Mouse (Mus musculus): ENCODE measurements around the gene Wt1. TPM values are rescaled to one million over a fixed set of nuclear protein-coding genes. Genes with fewer than 3 reads are reported as not detected.

The Wt1 gene
- polyA plus RNA-seq, 1 experiment from 2014 or later, result 2.6 TPM

DNA sequence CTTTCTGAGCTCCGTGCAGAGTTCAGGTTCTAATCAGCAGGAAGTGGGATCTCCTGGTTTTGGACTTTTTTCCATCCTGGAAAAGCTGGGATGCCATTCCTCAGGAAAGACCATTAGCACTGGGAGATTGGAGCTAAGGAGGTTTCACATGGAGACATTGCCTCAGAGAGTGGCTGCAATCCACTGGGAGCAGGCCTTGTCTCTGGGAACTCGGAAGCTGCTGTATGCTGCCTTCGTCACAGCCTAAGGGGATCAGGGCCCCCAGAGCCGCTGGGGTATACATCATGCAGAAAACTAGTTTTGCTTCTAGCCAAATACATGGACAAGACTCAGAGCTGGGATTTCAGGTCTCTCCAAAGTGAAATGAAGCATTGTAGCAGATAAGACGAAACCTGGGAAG, 60.3 kb downstream of the Wt1 start:
- no peaks in the 10 kb centered on the region for H3K4me1 ChIP-seq
- no peaks in the 10 kb centered on the region for H3K27me3 ChIP-seq (replicated peaks)
- H3K9me3 ChIP-seq (replicated peaks), result no peaks in the 10 kb centered on the region
- H3K36me3 ChIP-seq, result no peaks in the 10 kb centered on the region
- H3K9ac ChIP-seq (replicated peaks), result no peak overlapping the region
- 80% methylated on average over 5 of the region's 5 CpGs for WGBS
- no peak overlapping the region for H3K27ac ChIP-seq (replicated peaks)
- H3K4me3 ChIP-seq (replicated peaks), result no peak overlapping the region
- ATAC-seq (ENCODE audit: low FRiP score), result no peak
- no peak overlapping the region for H3K4me2 ChIP-seq

- Histone ChIP-seq H3K4me2 (no peak overlapping the region), H3K27me3 (replicated peaks) (no peaks in the 10 kb centered on the region), H3K9ac (replicated peaks) (no peak overlapping the region), H3K36me3 (no peaks in the 10 kb centered on the region), H3K4me1 (no peaks in the 10 kb centered on the region), H3K4me3 (replicated peaks) (no peak overlapping the region), H3K27ac (replicated peaks) (no peak overlapping the region), H3K9me3 (replicated peaks) (no peaks in the 10 kb centered on the region)
- no peak for ATAC-seq (ENCODE audit: low FRiP score)
- WGBS, result 77% methylated on average over 10 of the region's 10 CpGs
Observed at GRCm38 (mm10) chr2:105188182-105188581, 61.9 kb downstream of the Wt1 start.

- Histone ChIP-seq H3K4me2 (no peak overlapping the region), H3K36me3 (no peaks in the 10 kb centered on the region), H3K9me3 (replicated peaks) (no peaks in the 10 kb centered on the region), H3K27ac (replicated peaks) (no peak overlapping the region), H3K27me3 (replicated peaks) (no peaks in the 10 kb centered on the region), H3K4me1 (no peaks in the 10 kb centered on the region), H3K9ac (replicated peaks) (no peak overlapping the region), H3K4me3 (replicated peaks) (no peak overlapping the region)
- 35% methylated on average over 5 of the region's 5 CpGs for WGBS
- no peak for ATAC-seq (ENCODE audit: low FRiP score)
Observed at GRCm38 (mm10) chr2:105189352-105189751, 63.0 kb downstream of the Wt1 start.

- Histone ChIP-seq H3K27ac (replicated peaks) (no peak overlapping the region), H3K27me3 (replicated peaks) (no peaks in the 10 kb centered on the region), H3K4me2 (no peak overlapping the region), H3K4me1 (no peaks in the 10 kb centered on the region), H3K9me3 (replicated peaks) (no peaks in the 10 kb centered on the region), H3K4me3 (replicated peaks) (no peak overlapping the region), H3K9ac (replicated peaks) (no peak overlapping the region), H3K36me3 (no peaks in the 10 kb centered on the region)
- 29% methylated on average over 8 of the region's 8 CpGs for WGBS
- no peak for ATAC-seq (ENCODE audit: low FRiP score)
Observed at GRCm38 (mm10) chr2:105200152-105200551, 73.8 kb downstream of the Wt1 start.

- Histone ChIP-seq H3K27ac (replicated peaks) (no peak overlapping the region), H3K36me3 (no peaks in the 10 kb centered on the region), H3K9me3 (replicated peaks) (no peaks in the 10 kb centered on the region), H3K4me2 (no peak overlapping the region), H3K27me3 (replicated peaks) (no peaks in the 10 kb centered on the region), H3K4me3 (replicated peaks) (no peak overlapping the region), H3K9ac (replicated peaks) (no peak overlapping the region), H3K4me1 (no peaks in the 10 kb centered on the region)
- no peak for ATAC-seq (ENCODE audit: low FRiP score)
- WGBS, result 68% methylated on average over 9 of the region's 9 CpGs
Observed at GRCm38 (mm10) chr2:105206563-105207174, 80.3 kb downstream of the Wt1 start.

GRCm38 (mm10) chr2:105212839-105213238, 86.5 kb downstream of the Wt1 start:
- no peaks in the 10 kb centered on the region for H3K36me3 ChIP-seq
- H3K4me1 ChIP-seq, result no peaks in the 10 kb centered on the region
- 79% methylated on average over 7 of the region's 7 CpGs for WGBS
- no peak for ATAC-seq (ENCODE audit: low FRiP score)
- H3K9me3 ChIP-seq (replicated peaks), result no peaks in the 10 kb centered on the region
- no peak overlapping the region for H3K27ac ChIP-seq (replicated peaks)
- no peak overlapping the region for H3K4me2 ChIP-seq
- 0 out of 2 replicates have a peak, but pooled peaks cover 3% of the 10 kb centered on the region for H3K27me3 ChIP-seq (replicated peaks)
- no peak overlapping the region for H3K4me3 ChIP-seq (replicated peaks)
- H3K9ac ChIP-seq (replicated peaks), result no peak overlapping the region

DNA sequence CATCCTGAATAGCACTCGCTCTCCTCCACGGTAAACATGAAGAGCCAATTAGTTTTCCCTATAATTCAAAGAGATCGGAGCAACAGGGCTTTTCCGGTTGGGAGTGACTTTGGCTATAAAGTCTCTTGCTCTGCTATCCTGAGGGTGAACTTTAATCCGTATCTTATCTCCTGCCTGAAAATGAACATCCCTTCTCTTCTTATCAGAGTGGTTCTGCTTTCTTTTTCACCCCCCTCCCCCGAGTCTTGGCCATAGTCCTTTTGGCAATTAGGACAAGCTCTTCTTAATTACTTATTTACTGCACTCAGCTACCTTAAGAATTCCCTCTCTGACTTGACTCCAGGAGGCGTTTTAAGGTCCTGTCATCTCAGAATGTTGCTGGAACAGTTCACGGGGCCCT, 89.6 kb downstream of the Wt1 start:
- Histone ChIP-seq H3K36me3 (no peaks in the 10 kb centered on the region), H3K4me2 (no peak overlapping the region), H3K27ac (replicated peaks) (no peak overlapping the region), H3K27me3 (replicated peaks) (0 out of 2 replicates have a peak, but pooled peaks cover 6% of the 10 kb centered on the region), H3K9me3 (replicated peaks) (no peaks in the 10 kb centered on the region), H3K4me3 (replicated peaks) (no peak overlapping the region), H3K9ac (replicated peaks) (no peak overlapping the region), H3K4me1 (0 out of 2 replicates have a peak, but pooled peaks cover 4% of the 10 kb centered on the region)
- no peak for ATAC-seq (ENCODE audit: low FRiP score)
- WGBS, result 38% methylated on average over 8 of the region's 8 CpGs

- WGBS, result 89% methylated on average over 5 of the region's 5 CpGs
- H3K4me2 ChIP-seq, result no peak overlapping the region
- H3K4me3 ChIP-seq (replicated peaks), result no peak overlapping the region
- H3K4me1 ChIP-seq, result peaks cover 8% of the 10 kb centered on the region
- H3K27me3 ChIP-seq (replicated peaks), result peaks cover 16% of the 10 kb centered on the region
- no peak overlapping the region for H3K9ac ChIP-seq (replicated peaks)
- no peaks in the 10 kb centered on the region for H3K9me3 ChIP-seq (replicated peaks)
- ATAC-seq (ENCODE audit: low FRiP score), result no peak
- H3K36me3 ChIP-seq, result no peaks in the 10 kb centered on the region
- no peak overlapping the region for H3K27ac ChIP-seq (replicated peaks)
Observed at GRCm38 (mm10) chr2:105219229-105219628, 92.9 kb downstream of the Wt1 start.

DNA sequence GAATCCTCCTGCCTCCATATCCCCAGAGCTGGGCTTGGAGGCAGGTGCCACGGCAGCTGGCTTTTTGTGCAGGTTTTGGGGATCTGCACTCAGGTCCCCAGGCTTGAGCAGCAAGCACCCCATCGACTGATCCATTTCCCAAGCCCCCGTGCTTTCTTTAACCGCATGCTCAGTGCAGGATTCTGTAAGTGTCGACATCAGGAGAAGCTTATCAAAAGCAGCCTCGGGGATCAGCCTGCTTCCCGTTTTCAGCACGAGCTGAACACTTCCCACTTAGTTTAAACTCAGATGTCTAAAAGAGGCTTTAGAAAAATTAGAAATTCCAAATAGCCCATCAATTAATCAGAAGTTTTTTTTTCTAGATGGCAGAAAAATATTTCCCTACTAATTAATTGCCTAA, 93.3 kb downstream of the Wt1 start:
- H3K4me3 ChIP-seq (replicated peaks), result no peak overlapping the region
- H3K4me2 ChIP-seq, result no peak overlapping the region
- H3K27me3 ChIP-seq (replicated peaks), result peaks cover 15% of the 10 kb centered on the region
- ATAC-seq (ENCODE audit: low FRiP score), result no peak
- H3K36me3 ChIP-seq, result no peaks in the 10 kb centered on the region
- 78% methylated on average over 8 of the region's 8 CpGs for WGBS
- no peak overlapping the region for H3K27ac ChIP-seq (replicated peaks)
- no peaks in the 10 kb centered on the region for H3K9me3 ChIP-seq (replicated peaks)
- H3K9ac ChIP-seq (replicated peaks), result no peak overlapping the region
- peaks cover 13% of the 10 kb centered on the region for H3K4me1 ChIP-seq

DNA sequence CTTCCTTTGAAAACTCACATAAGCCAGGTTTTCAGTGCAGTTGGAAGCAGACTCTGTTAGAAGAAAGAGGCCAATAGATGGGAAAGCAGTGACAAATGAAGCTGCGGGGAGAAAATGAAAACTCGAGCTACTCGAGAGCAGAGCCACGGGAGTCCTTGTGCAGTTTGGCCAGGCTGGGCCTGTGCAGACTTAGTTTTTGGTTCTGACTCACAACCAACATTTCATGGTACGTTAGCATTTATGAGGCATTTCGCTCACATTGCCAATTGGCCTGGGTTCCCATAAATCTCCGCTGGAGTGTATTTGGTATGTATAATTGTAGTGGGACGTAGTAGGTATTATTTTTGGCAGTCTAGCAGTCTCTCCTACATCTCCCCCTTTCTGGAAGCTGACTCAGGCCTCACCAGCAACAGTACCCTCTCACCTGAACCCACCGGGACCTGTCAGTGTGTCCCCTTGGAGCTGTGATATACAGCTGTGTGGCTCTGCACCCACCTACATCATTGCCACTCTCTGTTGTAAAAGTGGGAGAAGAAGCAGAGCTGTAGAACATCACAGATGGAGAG, 94.5 kb downstream of the Wt1 start:
- Histone ChIP-seq H3K4me2 (no peak overlapping the region), H3K4me3 (replicated peaks) (no peak overlapping the region), H3K9ac (replicated peaks) (no peak overlapping the region), H3K27ac (replicated peaks) (no peak overlapping the region), H3K4me1 (peaks cover 14% of the 10 kb centered on the region), H3K36me3 (no peaks in the 10 kb centered on the region), H3K9me3 (replicated peaks) (no peaks in the 10 kb centered on the region), H3K27me3 (replicated peaks) (peaks cover 20% of the 10 kb centered on the region)
- WGBS, result 46% methylated on average over 9 of the region's 9 CpGs
- no peak for ATAC-seq (ENCODE audit: low FRiP score)
